Mouse (Mus musculus) regulatory T cell (primary cell): ENCODE results near the gene S1pr5.
"Not testable (repeated sequence)": the region's sequence is repeated elsewhere in the genome, so short reads cannot be mapped to it uniquely, and the experiment has no call there.

ENCODE experiments used
- in situ Hi-C: fragments of 300-600 bp; cut with MboI, MseI; formaldehyde crosslinking; loops from one replicate; pipeline ENCODE4 v1.15.1; 2025; ENCODE audit warnings: high pct_unique_total_duplicates

S1pr5 gene

DNA sequence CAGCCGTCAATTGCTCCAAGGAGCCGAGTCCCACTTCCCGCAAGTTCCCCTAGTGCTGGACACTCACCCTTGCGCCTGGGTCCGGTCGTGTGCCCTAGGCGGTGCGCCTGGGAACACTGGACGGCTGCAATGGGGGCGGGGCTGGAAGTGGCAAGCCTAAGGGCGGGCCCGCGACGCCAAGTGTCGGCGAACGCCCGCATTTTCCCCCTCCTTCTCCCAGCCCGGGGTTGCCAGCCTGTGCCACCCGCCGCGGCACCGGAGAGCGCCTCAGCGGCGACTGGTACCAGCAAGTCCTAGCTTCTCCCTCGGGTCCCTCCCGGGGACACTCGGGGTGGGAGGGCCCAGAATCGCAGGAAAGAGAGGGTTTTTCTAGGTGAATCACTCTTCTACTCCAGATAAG is at the start of gene S1pr5:
TSS of gene S1pr5 (minus strand) at position 118 of the 400 bp plus-strand sequence.
- in situ Hi-C loops, result no loop called here

DNA sequence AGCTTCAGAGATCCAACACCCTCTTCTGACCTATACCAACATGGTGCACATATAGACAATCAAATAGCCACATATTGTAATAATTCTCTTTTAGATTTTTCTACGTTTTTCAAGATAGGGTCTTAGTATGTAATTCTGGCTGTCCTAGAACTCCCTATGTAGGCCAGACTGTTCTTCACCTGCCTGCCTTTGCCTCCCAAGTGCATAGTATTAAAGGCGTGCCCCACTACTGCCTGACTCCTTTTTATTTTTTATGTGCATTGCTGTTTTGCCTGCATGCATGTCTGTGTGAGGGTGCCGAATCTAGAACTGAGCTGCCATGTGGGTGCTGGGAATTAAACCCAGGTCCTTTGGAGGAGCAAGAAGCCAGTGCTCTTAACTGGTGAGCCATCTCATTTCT is 44.0 kb upstream of the S1pr5 start:
- in situ Hi-C loops, result no loop called here

DNA sequence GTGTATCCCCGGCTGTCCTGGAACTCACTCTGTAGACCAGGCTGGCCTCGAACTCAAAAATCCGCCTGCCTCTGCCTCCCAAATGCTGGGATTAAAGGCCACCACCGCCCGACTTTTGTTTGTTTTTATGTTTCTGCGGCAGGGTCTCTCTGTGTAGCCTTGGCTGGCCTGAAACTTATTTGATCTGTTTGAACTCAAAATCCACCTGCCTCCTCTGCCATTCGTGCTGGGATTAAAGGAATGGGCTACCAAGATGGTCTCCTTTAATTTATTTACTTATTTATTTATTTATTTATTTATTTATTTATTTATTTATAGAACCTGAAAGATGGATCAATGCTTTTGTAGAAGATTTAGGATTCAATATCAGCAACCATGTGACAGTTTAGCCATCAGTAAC is 43.6 kb upstream of the S1pr5 start:
- in situ Hi-C loops, result not testable (repeated sequence)

DNA sequence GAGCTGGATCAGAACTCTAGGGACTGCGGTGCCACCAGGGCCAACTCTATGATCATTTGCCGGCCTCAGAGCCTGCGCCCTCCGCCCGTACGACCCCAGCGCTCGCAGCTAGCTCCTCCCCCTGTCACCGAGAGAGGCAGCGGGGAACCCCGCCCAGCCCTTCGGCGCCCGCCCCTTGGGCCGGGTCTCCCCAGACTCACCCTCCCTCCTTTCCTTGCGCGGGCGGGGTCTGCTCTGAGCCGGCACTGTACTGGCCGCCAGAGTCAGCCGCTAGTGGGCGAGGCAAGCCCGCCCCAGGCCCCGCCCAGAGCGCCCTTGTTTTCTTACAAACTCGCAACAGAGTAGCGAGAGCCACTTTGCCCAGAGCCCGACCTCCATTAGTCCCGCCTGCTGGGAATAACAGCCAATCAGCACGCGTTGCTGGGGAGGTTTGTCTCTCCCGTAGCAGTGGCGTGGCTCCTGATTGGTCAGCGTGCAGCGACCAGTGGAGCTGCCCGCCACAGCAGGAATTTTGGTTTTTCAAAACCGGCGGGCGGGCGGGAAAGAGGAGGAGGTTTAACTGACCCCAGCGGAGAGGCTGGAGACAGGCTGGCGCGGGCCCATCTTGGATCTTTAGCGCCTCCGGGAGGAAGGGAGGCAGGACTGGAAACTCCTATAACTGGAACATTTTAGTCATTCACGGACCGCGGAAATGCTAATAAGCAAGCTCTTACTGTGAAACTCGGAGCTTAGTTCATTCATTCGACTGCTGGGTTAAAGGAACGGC is 43.0 kb upstream of the S1pr5 start, which contains the start of gene Cdkn2d:
TSS of gene Cdkn2d (minus strand) at position 386 of the 766 bp plus-strand sequence.
- in situ Hi-C loops, result no loop called here

DNA sequence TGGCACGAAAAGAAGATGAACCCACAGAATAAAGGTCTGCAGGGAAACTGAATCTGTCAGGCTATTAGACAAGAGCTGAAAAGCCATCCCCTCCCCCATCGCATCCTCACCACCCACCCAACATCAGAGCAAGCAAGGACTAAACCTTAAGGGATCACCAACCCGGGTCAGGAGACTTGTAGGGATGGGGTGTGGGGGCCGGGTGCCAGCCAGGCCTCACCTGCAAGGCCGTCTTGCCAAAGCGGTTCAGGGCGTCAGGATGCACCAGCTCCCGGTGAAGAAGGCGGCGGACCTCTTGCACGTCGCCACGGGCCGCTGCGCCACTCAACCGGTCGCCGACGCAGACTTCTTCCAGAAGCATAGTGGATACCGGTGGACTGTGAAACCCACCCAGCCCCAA is 42.3 kb upstream of the S1pr5 start:
- in situ Hi-C loops, result no loop called here

DNA sequence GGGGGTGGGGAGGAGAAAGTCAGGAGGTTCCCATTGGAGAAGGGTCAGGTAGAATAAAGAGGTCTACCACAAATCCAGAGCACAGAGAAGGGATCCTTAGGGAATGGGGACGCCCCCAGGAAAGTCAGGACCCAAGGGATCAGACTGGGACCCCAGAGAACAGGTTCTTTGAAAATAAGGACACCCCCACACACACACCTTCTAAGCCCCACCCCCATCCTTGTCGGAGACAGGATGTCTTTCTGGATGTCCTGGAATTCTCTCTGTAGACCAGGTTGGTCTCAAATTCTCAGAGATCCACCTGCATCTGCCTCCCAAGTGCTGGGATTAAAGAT is 41.1 kb upstream of the S1pr5 start:
- in situ Hi-C loops, result no loop called here

DNA sequence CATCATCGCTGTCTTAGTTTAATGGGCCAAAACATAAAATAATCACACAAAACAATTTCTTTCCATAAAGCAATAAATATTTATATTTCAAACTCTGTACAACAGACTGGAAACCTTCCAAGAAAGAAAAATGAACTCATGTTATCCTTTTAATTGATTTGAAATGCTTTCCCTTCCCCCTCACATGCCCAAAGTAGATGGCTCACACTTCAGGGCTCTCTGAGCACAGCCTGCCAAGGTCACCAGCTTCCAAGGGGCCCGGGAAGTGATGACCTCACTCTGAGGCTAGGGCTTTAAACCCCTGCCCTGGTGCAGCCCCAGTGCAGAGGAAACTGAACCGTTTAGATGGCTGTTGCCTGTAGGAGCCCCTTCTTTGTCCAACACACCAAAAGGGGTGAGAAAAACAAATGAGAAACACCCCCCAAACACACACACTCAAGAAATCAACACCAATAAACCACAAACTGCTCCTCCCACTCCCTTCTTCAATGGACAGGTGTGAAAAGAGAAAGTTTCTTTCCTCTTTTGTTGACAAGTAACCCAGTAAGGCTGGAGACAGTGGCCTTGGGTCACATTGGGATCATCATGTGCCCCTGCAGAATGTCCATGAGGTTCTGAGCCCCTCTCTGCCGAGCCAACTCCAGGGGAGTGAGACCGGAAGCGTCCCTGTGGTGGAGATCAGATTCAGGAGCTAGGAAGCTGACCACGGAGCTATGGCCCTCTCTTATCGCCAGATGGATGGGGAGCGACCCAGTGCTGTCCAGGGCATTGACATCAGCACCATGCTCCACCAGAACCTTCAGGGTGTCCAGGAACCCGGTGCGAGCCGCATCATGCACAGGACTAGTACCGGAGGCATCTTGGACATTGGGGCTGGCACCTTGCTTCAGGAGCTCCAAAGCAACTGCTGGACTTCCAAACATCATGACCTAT is 40.4 kb upstream of the S1pr5 start:
- in situ Hi-C loops, result no loop called here

DNA sequence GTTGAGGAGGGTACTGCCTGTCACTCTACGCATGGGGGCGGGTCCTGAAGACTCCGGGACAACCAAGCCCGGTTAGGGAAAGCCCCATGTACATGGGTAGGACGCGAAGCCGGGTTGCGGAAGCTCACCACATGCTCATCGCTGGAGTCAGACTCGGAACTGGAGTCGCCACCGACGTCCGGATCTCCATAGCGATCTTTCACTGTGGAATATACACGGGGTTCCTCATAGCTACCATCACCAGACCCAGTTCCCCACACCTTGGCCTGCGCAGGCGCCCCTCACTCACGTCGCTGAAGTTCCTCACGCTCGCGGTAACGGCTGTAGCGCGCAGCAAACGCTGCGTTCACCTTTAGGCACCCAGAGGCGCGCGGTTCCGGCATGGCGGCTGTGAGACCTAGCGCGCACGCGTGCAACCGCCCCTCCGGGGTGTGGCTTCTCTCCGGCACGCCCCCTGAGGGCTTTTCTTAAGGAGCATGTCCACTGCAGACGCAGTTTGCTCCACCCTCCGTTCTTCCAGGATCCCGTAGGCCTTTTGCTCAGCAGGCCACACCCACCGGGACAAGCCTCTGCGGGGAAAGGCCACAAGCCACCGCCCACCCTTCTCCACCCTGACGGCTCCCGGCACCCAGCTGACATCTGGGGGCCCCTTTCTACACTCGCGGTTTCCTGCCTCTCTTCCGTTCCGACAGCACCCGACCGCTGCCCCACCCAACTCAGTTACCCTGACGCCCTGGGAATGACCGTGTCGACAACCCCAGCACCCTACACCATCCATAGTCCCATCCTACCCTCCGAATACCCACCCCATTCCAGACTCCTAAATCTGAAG is 39.5 kb upstream of the S1pr5 start, which contains the start of gene Kri1:
TSS of gene Kri1 (minus strand) at position 399 of the 832 bp plus-strand sequence.
- in situ Hi-C loops, result no loop called here

DNA sequence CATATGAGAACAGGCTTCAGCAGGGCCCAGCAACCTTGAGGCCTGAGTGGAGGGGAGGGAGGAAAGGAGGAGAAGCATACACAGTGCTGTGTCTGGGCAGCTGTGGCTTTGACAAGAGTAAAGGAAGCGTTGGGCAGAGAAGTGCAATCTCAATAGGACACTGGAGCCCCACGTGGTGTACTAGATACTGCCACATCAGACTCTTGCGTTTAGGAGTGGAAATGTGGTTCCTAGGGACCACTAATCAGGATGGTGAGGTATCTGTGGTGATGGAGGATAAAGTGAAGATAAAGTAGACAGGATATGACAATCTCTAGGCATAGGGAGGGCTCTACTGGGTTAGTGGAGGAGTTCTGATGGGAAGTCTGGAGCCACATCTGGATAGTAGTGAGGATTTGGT is 38.5 kb upstream of the S1pr5 start:
- in situ Hi-C loops, result no loop called here

DNA sequence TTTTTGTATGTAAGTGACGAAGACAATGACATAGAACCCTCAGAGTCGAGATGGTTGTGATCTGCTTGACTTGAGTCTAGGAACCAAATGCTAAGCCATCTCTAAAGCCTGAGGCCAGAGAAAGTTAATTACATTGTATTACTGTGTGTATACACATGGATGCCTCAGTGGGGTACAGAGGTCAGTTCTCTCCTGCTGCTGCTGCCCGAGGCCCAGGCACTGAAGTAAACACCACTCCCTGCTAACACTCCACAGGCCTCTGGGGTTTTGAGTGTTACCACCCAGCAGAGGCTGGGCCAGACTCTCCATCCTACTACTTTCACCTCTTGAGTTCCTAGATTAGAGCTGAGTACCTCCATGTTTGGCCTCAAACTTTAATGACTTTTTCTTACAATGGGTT is 35.8 kb upstream of the S1pr5 start:
- in situ Hi-C loops, result no loop called here

DNA sequence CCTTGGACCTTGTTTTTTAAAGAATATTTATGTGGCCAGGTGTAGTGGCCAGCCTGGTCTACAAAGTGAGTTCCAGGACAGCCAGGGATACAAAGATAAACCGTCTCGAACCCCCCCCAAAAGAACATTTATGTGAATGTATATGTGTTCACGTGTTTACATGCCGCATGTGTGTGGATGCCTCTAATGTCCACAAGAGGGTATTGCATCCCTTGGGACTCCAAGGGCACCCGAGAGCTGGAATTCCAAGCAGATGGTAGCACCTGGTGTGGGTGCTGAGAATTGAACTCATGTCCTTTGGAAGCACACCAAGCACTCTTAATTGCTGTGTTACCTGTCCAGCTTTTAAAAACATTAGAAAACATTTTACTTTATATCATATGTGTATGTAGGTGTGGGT is 35.3 kb upstream of the S1pr5 start:
- in situ Hi-C loops, result no loop called here

DNA sequence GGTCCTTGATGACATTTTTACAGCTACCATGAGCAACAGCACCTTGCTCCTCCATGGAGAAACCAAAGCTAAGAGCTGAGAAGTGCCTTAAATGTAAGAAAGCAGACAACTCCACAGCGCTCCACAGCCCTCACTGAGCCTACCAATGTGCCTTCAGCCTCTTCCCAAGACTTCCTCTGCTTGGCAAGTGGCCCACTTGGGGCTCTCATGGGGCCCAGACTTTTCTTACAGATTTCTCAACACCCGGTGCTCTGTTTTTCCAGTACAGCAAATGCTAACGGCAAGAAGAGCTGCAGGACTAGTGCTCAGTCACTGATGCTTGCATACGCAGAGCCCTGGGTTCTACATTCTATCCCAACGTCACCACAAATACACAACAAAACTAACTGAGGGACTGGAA is 29.5 kb upstream of the S1pr5 start:
- in situ Hi-C loops, result no loop called here

DNA sequence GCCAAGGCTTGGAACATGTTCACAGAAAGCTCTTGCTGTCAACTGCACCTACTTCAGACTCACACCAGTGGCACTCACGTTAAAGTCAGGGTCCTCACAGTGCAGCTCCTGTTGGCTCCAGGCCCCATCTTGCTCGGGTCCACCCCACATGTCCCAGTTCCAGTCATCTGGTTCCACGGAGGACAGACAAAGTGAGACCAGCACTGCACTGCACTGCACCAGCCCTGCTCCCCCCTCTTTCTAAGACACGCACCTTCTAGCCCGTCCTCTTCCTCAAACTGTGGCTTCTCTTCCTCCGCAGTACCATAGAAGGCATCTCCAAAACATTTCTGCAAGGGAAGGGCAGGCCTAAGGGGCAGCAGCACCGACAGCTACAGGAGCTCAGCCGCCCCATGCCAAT is 28.1 kb upstream of the S1pr5 start:
- in situ Hi-C loops, result no loop called here

DNA sequence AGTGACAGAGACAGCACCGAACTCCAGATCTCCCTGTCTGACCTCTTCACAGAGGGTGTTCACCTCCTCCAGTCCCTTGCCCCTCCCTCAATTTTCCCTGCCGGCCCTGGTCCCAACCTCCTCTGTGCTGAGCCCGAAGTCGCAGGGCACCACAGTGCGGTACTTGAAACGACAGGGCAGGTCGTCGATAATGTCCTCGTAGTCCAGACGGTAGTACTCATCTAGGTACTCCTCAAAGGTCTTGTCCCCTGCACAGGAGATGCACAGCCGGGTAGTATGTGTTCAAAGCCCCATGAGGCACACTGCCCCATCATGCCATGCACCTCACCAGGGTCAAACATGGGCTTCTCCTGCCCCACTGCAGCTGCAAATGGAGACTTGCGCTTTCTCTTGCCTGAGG is 27.5 kb upstream of the S1pr5 start:
- in situ Hi-C loops, result no loop called here

DNA sequence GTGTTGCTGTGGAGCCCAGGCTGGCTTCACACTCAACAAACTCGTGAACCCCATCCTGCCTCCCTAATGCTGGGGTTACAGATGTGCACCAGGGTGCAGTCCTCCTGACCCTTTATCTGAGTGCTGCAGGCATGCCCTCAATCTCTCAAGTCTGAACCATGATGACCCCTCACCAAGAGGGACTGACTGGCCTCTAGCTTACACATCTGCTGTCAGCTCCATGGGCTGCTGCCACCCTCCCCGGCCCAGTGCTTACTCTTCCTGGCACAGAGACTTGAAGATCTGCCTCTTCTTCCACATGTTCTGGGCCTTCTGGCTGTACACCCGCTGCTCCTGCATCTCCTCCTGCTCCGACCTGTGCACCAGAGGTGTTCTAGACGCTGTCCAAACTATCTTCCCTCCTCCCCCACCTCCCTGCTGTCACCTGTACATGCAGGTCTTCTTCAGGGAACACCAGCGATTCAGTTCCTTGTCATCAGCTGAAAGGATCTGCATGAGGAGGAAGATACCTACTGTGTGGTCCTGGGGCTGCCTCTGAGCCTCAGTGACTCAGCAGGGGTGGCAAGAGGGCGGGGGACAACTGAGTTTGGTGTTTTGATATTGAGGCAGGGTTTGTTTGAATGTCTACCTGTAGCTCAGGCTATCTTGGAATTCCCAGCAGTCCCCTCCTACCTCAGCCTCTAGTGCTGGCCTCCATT is 26.9 kb upstream of the S1pr5 start:
- in situ Hi-C loops, result no loop called here

DNA sequence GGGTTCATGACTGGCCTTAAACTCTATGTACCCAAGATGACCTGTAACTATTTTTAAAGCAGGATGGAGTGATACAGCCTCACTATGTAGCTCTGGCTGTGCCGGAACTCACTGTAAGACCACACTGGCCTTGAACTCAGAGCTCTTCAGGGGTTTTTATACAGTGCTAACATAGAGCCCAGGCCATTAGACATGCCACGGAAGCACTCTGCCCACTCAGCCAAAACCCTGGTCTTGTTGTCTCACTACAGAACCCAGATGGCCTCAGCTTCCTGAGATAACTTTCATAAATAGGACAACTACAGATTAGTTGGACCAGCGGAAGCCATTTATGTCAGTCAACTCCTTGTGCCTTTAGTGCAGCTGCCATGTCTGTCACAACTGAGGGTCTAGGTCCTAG is 26.1 kb upstream of the S1pr5 start:
- in situ Hi-C loops, result no loop called here

DNA sequence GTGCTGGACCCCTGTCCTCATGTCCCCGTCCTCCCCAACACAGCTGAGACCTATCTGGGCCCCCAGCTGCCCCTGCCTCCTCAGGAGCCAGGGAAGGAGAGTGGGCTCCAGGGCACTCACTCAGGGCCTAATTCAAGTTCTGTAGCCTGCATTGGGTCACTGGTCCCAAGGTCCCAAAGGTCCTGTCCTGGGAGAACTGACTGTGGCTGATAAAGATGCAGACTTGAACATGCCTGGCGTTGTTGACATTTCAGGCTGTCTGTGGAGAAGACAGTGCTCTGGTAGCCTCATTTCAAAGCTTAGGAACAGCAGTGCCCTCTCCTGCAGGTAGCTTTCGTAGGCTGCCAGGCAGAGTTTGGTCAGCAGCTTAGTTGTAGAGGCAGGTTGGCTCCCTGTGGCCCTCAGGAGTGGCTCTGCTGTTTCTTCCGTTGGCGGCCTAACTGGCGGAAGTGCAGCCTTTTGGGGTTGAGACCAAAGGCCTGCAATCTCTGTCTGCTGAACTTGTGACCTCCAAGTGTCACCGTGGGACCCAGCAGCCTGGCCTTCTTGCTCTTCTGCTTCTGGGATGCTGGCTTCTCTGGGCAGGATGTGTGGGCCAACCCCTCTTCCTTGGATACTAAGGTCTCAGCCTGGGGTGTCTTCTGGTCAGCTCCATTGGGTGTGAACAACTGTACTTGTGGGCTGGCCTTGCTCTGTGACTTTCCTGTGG is 25.4 kb upstream of the S1pr5 start:
- in situ Hi-C loops, result no loop called here

DNA sequence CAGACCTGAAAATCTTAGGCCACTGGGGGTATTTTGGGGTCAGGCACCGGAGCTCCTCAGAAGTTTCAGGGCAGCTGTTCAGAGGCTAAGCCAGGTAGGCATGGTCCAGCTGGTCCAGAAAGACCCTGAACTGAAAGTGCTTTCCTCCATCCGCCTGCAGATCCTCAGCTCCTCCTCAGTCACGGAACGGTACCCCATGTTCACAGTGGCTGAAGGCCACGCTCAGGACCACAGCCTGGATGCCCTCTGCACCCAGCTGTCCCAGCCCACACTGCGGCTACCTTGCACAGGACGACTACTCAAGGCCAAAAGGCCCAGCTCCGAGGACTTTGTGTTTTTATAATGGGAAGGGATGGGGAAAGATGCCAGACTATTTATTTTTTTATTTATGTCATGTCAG is 24.9 kb upstream of the S1pr5 start:
- in situ Hi-C loops, result no loop called here

DNA sequence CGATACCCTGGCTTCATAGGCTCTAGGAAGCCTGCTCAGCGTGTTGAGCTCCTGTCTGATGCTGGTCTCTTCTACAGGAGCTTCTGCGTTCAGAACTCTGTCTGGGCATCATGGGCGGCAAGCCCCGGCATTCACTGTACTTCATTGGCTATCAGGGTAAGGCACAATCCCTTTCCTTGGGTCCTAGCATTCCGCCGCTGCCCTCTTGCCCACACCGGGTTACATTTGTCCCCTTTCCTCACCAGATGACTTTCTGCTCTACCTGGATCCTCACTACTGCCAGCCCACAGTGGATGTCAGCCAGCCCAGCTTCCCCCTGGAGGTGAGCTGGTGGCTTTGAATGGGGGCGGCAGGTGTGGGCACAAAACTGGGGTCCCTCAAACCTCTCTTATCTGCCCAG is 24.1 kb upstream of the S1pr5 start:
- in situ Hi-C loops, result no loop called here

DNA sequence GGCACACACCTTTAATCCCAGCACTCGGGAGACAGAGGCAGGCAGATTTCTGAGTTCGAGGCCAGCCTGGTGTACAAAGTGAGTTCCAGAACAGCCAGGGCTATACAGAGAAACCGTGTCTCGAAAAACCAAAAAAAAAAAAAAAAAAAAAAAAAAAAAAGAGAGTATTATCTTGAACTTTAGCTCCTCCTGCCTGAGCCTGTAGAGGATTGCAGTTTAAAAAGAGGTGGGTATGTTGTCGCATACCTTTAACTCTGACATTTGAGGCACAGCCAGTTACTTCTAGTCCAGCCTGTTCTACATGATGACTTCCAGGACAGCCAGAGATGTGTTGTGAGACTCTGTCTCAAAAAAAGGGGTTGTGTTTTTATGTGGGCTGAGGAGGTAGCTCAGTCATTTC is 21.3 kb upstream of the S1pr5 start:
- in situ Hi-C loops, result not testable (repeated sequence)

DNA sequence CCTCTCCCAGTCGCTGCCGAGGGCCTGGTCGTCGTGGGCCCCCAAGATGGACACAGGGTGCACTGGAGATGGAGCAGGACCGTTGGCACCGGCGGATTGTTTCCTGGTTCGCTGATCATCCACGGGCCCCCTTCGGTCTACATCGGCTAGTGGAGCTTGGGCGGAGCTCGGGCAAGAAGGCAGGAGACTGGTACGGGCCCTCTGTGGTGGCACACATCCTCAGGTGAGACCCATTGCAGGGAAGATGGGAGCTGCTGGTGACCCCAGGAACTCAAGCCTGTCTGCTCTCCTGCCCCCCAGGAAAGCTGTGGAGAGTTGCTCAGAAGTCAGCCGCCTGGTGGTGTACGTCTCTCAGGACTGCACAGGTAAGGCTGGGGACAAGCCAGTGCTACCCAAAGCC is 20.1 kb upstream of the S1pr5 start:
- in situ Hi-C loops, result no loop called here
